Mouse (Mus musculus) urinary bladder, postnatal 25 days (tissue): Measurements from ENCODE around the gene Stip1.

Source experiments
- DNase-seq: peaks from one replicate; pipeline ENCODE4 v3.0.0; 2022; ENCODE audit warnings: low spot score

Gene Stip1

DNA sequence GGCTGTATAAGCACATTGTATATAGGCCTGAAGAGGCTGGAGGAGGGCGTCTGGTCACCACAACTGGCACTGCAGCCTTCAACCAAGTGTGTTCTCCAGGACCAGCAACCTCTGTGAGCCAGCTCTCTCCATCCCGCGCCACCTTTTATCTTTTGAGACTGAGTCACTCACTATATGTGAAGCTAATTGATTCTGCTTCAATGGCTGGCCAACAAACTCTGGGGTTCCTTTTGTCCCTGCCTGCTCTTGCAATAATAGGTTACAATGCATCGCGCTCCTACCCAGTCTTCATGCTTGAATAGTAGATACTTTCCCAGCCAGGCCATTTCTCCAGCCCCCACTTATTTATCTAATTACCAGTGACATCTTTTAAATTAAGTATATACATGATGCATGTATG is 56.1 kb downstream of the Stip1 start:
- no peak for DNase-seq

GRCm38 (mm10) chr19:6981465-6981864 is 58.3 kb downstream of the Stip1 start:
- no peak for DNase-seq

DNA sequence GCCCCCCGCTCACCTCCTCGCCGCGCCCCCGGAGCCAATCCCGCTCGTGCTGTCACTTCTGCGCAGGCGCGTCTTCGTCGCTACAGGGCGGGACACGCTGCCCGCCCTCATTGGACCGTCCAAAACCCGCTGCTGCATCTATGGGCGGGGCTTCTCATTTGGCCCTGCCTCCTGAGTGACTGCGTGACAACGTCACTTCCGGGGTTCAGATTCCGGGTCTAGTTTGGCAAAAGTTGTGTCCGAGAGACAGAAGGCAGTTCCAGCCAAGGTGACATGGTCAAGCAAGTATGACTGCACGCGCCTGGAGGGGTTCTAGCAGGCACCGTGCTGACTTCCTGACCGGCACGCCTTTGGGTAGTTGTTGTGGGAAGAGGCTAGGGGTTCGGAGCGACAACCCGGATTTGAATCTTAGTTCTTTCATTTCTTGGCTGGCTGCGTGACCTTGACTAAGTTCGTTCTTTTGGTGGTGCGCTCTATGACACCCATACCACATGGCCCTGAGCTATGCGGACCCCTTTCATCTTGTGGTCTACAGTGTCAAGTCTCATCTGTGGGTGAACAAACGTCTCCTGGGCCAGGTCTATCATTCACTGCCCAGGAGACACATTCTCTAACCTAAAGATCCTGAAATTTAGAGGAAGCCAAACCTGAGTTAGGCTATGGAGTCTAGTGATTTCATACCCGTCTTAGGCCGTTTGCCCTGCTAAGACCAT is 59.2 kb downstream of the Stip1 start, which contains the start of gene Fkbp2:
TSS of gene Fkbp2 (minus strand) at position 121 of the 713 bp plus-strand sequence.
- peak; percentile 98 for DNase-seq

DNA sequence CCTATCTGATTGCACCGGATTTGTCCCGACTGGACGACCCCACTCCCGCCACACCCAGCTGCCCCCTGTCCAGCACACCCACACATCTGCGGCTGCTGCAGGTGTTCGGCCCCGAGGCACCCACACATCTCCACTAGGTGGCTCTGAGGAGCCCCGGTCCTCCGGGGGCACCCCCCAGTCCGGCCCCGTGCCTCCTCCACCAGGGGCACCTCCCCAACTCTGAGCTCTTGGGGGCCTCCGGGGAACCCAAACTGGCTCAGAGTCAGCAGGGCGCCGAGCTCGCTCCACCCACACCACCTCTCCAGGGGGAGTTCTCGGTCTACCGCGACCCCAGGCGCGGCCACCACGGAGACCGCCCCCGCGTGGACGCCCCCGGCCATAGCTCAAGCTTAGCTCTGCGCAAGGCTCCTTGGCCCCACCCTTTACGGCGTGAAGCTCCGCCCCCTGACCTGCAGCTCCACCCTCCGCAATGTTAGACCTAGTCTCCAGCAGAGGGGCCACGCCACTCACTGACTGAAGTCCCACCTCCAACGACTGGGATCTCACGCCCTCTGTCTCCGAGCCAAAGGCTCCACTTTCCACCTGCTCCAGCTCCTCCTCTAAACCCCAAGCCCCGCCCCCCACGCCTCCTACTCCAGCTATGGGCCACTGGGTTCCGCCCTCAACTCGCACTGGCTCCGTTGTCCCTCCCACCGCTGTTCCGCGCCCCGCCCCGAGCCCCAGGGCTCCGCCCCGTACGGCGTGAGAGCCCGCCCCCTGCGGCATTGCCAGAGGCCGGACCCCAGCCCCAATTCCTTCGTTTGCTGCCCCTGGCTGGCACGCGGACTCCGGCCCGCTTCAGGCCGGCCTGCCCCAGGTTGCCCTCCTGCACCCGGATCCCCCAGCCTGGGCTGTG is 60.0 kb downstream of the Stip1 start:
- peak; percentile 99 for DNase-seq

DNA sequence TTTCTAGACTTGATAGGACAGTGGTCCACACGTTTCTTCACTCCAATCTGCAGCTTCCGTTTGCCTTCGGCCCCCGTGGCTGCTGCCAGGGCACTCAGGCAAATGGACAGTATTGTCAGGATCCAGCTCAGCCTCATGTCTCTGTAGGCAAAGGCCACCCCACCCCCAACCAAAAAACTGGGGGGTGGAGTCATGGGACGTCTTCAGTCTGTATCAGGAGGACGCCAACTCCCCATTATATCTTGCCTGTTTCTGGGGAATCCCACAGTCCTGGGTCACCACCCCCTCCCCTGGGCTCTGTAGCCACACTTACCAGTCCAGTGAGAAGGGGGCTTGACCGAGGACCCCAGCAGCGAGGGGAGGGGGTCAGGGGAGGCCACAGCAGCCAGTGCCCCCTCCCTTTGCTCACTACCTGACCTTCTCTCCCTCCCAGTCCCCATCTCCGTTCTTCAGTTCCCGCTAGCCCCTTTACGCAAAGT is 60.7 kb downstream of the Stip1 start:
- no peak for DNase-seq

DNA sequence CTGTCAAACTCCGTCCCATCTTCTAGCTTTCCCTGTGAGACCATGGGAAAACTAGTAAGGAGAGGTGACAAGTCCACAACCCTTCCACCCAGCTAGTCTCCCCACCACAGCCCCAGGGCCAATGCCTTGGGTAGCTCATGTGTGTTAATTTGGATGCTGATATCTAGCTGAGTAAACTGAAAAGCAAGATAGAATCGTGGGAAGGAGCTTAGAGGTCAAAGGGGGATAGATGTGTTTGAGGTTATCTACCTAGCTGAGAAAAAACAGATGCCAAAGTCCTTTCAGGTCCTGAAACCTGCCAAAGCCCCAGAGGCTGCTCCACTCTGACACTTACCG is 61.2 kb downstream of the Stip1 start:
- no peak for DNase-seq

DNA sequence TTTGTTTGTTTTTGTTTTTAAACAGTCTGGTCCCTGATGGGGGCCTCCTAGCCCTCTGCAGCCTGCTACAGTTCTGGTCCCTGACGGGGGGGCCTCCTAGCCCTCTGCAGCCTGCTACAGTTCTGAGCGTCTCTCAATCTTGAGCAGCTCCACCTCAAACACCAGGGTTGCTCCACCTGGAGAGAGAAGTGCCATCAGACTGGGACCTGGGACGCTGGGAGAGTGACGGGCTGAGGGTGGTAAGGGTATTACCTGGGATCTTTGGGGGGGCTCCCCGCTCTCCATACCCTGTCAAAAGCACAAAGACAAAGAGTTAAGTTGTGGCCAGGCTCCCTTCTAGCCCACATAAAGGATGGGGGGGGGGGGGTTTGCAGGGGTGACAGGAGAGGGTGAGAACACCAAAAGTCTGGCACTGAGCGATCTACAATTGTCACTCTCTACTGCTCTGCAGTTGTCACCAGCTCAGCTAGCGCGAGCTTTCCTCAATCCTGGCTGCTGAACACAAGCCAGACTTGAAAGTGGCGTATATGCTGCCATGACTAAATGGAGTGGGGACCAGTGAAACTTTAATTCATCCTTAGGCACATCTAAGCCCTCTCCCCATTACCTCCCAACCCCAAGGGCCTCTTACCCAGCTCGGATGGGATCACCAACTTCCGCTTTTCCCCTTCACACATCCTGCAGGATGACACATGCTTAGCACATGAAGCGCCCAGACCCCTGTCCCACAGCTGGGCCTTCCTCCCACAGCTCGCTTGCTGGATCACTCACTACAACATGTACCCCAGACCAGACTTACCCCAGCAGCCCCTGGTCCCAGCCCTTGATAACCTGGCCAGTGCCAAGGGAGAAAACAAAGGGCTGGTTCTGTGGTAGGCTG is 61.8 kb downstream of the Stip1 start:
- DNase-seq = no peak

DNA sequence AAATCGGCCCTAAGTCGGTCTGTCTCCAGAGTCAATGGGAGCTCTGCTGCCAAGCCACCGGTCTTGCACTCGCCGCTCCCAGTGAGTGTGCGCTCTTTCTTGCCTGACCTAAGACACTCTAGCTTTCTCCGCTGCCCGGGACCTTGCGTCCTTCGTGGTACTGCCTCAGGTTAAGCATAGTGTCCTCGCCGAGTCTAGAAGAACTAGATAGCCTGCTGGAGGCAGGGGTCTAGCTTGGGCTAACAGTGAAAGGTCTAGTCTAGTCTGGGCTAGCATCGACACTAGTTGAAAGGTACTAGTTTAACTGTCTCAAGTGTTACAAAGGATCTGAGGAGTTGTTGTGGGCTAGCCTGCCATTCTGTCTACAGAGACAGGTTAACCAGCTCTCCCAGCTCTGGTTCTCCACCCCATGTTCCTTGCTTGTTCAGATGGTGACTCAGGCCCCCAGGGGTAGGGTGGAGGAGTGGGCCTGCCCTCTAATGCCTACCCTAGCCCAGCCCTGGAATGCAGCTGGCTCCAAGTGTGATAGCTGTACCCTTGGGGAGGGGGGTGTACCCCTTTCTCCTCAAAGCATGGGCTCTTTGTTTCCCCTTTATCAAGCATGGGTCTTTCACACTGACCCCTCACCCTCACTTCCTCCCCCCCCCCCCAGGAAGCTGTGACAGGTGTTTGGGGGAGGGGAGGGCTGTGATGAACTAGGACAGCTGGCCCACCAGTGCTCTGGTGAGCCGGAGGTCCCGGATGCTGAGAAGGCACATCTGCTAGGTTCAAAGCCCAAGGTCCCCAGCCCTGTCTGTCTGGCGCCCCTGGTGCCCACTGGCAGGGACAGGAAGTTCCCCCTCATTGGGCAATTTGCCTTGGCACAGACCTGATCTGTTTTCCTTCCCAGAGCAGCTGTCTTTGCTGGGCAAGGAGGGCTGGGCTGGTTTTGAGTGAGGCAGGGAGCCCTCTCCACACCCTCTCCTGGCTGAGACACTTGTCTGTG is 63.9 kb downstream of the Stip1 start, which contains the start of gene Plcb3:
TSS of gene Plcb3 (minus strand) at position 934 of the 985 bp plus-strand sequence.
- DNase-seq = peak; percentile 50

DNA sequence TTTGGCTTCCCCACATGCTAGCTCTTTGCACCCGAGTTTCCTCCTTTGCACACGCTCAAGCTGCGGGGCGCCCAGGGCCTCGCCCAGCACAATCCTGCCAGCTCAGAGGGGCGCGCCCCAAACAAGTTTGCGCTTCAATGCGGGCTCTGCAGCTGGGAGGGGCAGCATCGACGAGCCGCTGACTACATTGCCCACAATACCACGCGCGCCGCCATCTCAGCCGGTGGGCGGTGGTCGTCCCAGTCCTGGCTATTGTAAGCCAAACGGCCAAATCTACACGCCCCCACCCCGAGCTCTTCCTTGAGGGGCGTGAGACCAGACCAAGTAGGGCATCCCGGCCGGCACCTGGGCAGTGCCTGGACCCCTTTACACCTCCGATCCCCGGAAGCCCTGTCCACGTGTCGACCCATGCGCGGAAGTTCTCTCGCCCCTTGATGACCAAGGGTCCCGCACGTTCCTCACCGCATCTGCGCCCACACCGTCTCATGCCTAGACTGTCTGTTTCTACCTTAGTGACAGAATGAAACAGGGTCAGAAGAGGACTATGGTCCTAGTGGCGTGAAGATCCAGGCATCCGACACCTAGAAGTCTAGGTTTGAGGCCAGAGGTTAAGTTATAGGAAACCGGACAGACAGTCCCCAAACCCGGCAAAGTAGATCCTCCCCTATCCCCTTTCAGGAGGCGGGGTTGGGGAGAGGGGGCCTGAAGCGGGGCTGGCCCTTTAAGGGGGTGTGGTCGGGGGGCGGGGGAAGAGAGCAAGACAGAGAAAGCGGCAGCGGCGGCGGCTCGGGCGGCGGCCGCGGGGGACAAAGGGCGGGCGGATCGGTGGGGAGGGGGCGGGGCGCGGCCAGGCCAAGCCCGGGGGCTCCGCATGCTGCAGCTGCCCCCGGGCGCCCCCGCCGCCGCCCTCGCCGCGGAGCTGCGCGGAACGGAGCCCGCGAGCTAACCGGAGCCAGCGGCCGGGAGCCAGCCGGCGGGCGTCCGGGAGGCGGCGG is 65.3 kb downstream of the Stip1 start, which contains the start of gene Ppp1r14b:
TSS of gene Ppp1r14b (plus strand) at position 758 of the 995 bp plus-strand sequence.
- peak; percentile 79 for DNase-seq

- DNase-seq = no peak
Observed at GRCm38 (mm10) chr19:6973581-6974190, 66.1 kb downstream of the Stip1 start.

- no peak for DNase-seq
Observed at GRCm38 (mm10) chr19:6972247-6972917, 67.4 kb downstream of the Stip1 start.

- DNase-seq = no peak
Observed at GRCm38 (mm10) chr19:6971644-6972043, 68.1 kb downstream of the Stip1 start.
